Mouse (Mus musculus) C2C12 (cell line): ENCODE measurements at regions not wholly inside any gene's neighbourhood (a gene's known extent, or its start where the extent isn't known, plus 50 kb on each side); places are given as distances from the start of the nearest gene placed in this dataset.

Source experiments
- H3K27me3 ChIP-seq: one replicate; pipeline ENCODE4 v1.6.1; 2011; ENCODE audit not compliant: control insufficient read depth, insufficient read depth, insufficient read length
- H3K36me3 ChIP-seq: one replicate; pipeline ENCODE4 v1.6.1; 2011; ENCODE audit not compliant: control insufficient read depth, insufficient read depth
- H3K4me3 ChIP-seq: one replicate; pipeline ENCODE4 v1.5.1; 2011; ENCODE audit warnings: mild to moderate bottlenecking, control low read depth; ENCODE audit not compliant: poor library complexity, insufficient read depth, severe bottlenecking
- H3K79me2 ChIP-seq: one replicate; pipeline ENCODE4 v1.6.1; 2011; ENCODE audit not compliant: control insufficient read depth, insufficient read depth
- H3K79me3 ChIP-seq: one replicate; pipeline ENCODE4 v1.6.1; 2011; ENCODE audit warnings: low read depth, control low read depth
- H3ac ChIP-seq: one replicate; pipeline ENCODE3; 2011; ENCODE audit warnings: low read depth; ENCODE audit not compliant: control insufficient read depth, insufficient read length
- CEBPB ChIP-seq: IDR thresholded peaks from one replicate; pipeline ENCODE4 v1.6.1; 2011; ENCODE audit warnings: low read depth, mild to moderate bottlenecking, control low read depth, moderate library complexity
- CTCF ChIP-seq: IDR thresholded peaks from one replicate; pipeline ENCODE4 v1.5.1; 2011; ENCODE audit not compliant: control insufficient read depth, insufficient read depth, insufficient read length
- FOSL1 ChIP-seq: IDR thresholded peaks from one replicate; pipeline ENCODE4 v1.8.0; 2011; ENCODE audit warnings: mild to moderate bottlenecking, low read length; ENCODE audit not compliant: poor library complexity, insufficient read depth, severe bottlenecking
- MAX ChIP-seq: IDR thresholded peaks from one replicate; pipeline ENCODE4 v1.6.1; 2011; ENCODE audit warnings: mild to moderate bottlenecking, control low read depth
- MYOD1 ChIP-seq: IDR thresholded peaks from one replicate; pipeline ENCODE4 v1.6.1; 2011; ENCODE audit warnings: low read depth; ENCODE audit not compliant: control insufficient read depth, insufficient read length
- MYOG ChIP-seq: IDR thresholded peaks from one replicate; pipeline ENCODE4 v1.6.1; 2011; ENCODE audit not compliant: control insufficient read depth, insufficient read length; ENCODE audit errors: extremely low read depth
- USF1 ChIP-seq: IDR thresholded peaks from one replicate; pipeline ENCODE4 v1.6.1; 2011; ENCODE audit warnings: low read depth, mild to moderate bottlenecking, control low read depth, moderate library complexity

- no peak overlapping the region for H3ac ChIP-seq
- no peaks in the 10 kb centered on the region for H3K27me3 ChIP-seq
- TF ChIP-seq MYOD1 (no peak), FOSL1 (no peak), MAX (no peak), CEBPB (no peak), CTCF (no peak), MYOG (no peak), USF1 (no peak)
- no peaks in the 10 kb centered on the region for H3K79me2 ChIP-seq
- no peaks in the 10 kb centered on the region for H3K79me3 ChIP-seq
- H3K36me3 ChIP-seq, result no peaks in the 10 kb centered on the region
- no peak overlapping the region for H3K4me3 ChIP-seq
These were observed 58.4 kb upstream of the Tmc1 start for GRCm38 (mm10) chr19:21012391-21012790.

GRCm38 (mm10) chr19:21009607-21010006 is 55.6 kb upstream of the Tmc1 start:
- no peaks in the 10 kb centered on the region for H3K79me2 ChIP-seq
- no peaks in the 10 kb centered on the region for H3K36me3 ChIP-seq
- no peak overlapping the region for H3ac ChIP-seq
- H3K27me3 ChIP-seq, result no peaks in the 10 kb centered on the region
- no peak overlapping the region for H3K4me3 ChIP-seq
- H3K79me3 ChIP-seq, result no peaks in the 10 kb centered on the region
- TF ChIP-seq MYOD1, result no peak
- no peak for TF ChIP-seq MAX
- TF ChIP-seq USF1, result no peak
- TF ChIP-seq CTCF, result no peak
- no peak for TF ChIP-seq MYOG
- TF ChIP-seq CEBPB, result no peak
- no peak for TF ChIP-seq FOSL1

GRCm38 (mm10) chr19:21004411-21004810 is 50.4 kb upstream of the Tmc1 start:
- H3K4me3 ChIP-seq, result no peak overlapping the region
- H3K79me3 ChIP-seq, result no peaks in the 10 kb centered on the region
- no peak overlapping the region for H3ac ChIP-seq
- TF ChIP-seq USF1 (no peak), MYOD1 (no peak), FOSL1 (no peak), MYOG (no peak), MAX (no peak), CTCF (no peak), CEBPB (no peak)
- no peaks in the 10 kb centered on the region for H3K27me3 ChIP-seq
- H3K36me3 ChIP-seq, result no peaks in the 10 kb centered on the region
- H3K79me2 ChIP-seq, result no peaks in the 10 kb centered on the region
